Mouse (Mus musculus): ENCODE data around the gene Zc3h7b.

Zc3h7b gene

DNA sequence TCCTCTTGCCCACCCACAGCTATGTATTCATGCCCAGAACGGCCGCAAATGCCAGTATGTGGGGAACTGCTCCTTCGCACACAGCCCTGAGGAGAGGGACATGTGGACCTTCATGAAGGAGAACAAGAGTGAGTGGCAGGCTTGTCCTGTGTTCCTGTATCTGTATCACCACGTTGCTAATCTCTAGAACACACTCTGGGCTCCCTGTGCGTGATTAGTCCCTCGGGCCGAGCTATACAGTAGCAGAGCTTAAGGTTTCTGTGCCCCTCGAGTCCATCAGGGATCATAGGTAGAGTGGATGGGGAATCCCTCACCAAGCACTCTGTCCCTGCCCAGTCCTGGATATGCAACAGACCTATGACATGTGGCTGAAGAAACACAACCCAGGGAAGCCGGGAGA lies 47.6 kb downstream of the Zc3h7b start:
- DNase-seq (ENCODE audit: low spot score in 2 of 2), result no peak

DNA sequence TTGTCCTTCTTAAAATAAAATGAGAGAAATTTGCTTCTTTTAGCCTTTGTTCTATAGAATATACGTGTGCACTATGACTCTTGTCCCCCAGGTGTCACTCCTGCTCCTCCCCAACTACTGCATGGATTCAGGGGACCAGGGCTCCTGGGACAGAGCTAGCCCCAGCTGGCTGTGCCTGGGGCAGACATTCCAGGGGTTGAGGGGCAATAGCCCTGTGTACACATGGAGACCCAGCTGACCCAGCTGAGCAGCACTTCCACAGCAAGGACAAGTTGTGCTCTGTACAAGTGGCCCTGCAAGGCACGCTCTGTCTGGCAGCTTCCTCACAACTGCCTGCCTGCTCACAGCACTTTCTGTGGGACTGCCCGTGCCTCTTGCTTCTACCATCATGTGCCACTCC lies 51.4 kb downstream of the Zc3h7b start:
- DNase-seq (ENCODE audit: low spot score in 2 of 2), result no peak

DNA sequence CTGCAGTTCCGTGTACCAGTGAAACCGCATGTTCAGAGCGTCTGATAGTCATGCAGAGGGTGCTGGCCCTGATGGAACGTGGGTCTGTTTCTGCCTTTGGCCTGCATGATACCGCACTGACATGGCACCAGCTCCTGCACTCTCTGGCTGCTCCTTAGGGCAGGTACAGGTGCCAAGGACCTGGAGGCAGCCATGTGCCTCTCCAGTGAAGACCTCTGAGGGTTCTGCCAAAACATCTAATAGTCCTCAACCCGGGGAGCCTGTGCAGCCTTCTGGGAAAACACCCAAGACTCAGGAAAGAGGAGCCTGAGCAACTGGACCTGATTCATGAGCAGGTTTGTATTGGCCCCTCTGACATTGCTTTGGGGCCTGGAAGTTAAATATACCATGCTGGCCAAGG lies 53.0 kb downstream of the Zc3h7b start:
- no peak for DNase-seq (ENCODE audit: low spot score in 2 of 2)

DNA sequence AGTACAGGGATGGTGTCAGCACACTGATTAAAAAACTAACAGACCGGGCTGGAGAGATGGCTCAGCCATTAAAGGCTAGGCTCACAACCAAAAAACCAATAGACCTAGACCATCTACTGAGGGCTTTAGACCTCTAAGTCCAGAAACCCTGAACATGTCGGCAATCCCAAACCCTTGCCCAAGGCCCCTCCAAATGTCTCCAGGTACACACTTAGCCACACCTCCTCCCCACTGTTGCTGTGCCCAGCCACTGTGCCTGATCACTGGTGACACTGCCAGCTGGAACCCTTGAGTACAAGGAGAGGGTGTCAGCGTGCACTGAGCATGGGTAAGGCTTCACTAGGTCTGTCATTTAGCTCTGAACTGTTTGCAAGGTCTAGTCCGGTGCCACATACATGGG lies 53.6 kb downstream of the Zc3h7b start:
- DNase-seq (ENCODE audit: low spot score in 2 of 2), result no peak

DNA sequence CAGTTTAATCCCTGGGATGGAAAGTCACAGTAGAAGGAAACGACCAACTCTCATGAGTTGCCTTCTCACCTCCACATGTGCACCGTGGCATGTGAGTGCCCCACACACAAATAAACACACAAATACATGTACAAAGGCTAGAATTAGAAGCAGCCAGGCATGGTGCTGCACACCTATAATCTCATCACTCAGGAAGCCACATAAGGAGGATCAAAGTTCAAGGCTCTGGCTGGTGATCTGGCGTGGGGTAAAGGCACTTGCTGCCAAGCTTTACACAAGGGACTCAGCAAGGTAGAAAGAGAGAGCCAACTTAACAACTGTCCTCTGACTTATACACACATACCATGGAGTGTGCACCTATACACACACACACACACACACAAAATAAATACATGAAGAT lies 55.5 kb downstream of the Zc3h7b start:
- DNase-seq (ENCODE audit: low spot score in 2 of 2), result no peak

DNA sequence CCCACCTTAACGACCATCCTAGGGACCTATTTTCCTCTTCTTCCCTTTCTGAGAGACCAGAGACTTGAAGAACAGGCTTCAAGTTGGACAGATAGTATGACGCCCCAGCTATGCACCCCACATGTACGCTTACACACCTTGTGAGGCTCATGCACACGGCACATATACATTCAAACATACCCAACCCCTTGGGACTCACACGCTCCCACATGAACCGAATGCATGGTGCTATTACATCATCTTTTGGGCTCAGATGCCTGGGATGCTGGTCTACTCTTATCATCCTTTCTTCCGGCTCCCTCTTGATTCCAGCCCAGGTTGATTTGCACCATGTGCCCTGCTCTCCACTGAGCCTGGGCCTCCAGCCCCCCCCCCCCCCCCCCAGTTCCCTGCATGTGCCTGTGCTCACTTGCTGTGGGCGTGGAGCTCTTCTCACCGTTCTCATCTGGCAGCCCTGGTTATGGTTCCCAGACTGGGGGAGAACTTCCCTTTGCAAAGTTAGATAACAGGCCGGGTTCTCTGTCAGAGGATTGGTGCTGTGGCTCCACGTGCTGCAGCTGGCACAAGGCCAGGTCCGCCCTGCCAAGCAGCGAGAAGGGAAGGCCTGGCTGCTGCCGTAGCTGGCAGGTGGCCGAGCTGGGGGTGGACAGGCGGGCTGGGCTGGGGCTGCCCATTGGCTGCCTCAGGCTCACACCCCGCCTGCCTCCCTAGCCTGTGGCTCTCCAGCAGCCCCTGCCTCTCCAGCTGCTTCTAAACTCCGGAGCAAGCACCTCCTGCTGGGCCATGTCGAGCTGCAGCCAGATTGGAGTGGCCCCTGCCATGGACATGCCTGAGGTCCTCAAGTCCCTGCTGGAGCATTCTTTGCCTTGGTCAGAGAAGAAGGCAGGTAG lies 57.4 kb downstream of the Zc3h7b start, which contains the start of gene Tef:
TSS of gene Tef (plus strand) at position 421 of the 890 bp plus-strand sequence.
- DNase-seq (ENCODE audit: low spot score in 2 of 2), result peak; percentile 90 to 93

DNA sequence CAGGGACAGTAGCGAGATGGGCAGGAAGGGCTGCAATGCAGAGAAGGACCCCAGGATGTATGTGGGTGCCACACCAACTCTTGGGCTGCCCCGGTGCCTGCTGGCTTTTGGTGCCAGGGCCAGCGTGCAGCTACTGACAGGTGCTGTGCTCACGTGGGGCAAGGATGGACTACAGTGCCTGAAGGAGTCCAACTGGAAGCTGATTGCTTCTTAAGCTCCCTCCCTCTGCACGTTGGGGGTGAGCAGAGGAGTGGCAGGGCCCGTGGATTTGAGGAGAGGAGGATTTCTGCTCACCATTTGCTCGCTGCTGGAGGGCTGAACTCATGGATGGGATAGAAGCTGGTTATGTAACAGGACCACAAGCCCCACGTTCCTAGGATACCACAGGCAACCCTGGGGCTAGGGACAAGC lies 58.1 kb downstream of the Zc3h7b start:
- DNase-seq (ENCODE audit: low spot score in 2 of 2), result no peak

DNA sequence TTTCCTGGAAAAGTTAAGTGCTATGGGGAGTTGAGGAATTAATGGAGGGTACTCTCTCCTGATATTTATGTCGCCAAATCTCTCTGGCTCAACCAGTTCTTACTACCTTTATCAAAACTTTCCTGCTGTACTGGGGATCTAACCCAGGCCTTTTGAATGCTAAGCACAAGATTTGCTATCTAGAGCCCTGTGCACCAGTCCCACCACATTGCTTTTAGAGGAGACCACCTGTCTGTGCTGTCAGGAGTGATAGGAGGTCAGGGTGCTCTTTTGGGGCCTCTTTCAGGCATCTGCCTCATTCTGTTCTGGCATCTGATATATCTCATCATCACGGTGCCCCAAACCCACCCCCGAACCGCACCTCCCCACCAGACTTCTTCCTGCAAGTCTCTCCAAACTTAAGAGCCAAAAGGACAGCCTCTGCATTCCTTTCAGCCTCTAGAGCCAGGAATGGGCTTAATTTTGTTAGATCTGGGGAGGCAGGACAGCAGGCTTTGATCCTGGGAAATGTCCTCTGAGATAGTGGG lies 58.6 kb downstream of the Zc3h7b start:
- DNase-seq (ENCODE audit: low spot score in 2 of 2), result no peak

DNA sequence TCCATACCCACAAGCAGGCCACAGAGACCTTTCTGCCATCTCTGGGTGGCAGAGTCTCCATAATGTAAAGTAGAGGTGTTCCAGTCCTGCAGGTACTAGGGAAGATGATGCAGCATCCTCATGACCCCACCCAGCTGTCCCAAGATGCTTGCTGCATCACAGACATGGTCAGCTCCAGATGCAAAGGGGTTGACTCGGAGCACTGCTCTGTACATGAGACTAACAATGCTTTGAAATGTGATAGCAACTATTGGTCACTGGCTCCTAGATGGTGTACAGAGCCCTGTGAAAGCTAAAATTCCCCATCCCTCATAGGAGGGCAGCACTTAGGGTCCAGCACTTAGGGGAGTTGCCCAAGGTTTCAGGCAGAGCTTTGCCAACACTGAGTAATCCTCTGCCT lies 59.3 kb downstream of the Zc3h7b start:
- DNase-seq (ENCODE audit: low spot score in 2 of 2), result no peak

DNA sequence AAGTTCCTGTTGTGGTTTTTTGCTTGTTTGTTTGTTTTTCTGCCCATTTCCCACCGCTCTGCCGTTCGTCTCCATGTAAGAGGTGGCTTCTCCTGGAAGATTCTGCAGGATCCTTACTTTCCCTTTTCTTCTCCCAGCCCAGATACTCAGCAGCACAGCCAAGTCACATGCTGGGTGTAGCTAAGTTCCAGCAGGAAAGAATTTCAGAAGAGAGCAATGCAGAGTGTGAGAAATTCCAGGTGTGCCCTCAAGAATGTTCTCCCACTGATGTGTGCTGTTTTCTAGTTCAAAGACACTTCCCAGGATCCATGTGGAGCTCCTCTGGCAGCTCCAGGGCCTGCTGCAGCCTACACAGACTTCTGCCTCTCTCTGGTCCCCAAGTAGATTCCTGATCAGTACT lies 60.0 kb downstream of the Zc3h7b start:
- no peak for DNase-seq (ENCODE audit: low spot score in 2 of 2)

DNA sequence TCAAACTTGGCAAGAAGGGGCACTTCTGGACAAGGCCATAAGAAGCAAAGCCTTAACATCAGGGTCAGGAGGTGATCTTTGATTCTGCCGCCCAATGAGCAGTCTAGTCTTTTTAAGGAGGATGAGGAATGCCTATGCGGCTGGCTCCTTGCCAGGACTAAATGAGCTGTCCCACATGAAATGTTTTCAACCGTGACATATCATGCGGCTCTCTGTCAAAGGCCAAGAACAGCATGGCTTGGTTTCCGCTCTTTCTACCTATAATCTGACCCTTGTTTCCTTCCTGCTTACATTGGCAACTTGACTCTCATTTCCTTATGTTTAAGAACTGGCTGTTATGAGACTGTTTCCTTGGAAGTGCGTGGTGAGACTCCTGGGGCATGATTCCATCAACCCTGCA lies 60.8 kb downstream of the Zc3h7b start:
- no peak for DNase-seq (ENCODE audit: low spot score in 2 of 2)

DNA sequence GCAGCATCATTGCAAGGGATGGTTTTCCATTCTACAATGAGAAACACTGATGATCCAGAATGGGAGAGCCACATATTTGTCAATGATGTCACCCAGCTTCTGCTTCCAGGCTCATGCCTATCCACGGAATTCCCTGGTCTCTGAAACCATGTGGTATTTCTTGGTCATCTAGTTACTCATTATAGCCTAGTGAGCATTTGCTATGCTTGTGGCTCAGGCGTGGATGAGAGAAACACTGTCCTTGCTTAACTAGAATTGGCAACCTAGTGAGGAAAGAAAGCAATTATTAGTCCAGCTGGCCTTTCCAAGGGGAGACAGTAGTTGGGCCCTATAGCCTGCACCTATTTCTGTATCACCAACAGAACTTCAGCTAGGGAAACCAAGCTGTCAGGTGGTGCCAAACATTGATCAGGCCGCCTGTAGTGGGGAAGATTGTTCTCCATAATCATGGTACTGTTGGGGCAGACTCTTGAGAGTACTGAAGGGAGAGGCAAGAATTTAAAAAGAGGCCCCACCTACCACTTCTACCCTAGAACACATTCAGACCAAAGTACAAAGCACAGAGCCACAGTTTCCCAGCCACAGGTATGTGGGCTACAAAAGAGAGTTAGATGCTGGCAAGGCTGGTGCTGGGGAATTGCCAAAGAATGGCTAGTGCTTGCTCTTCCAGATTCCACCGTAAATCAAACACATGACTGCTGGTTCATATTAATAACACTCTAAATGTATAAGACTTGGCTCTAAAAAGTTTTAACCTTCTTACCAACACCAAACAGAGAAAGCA lies 62.0 kb downstream of the Zc3h7b start:
- no peak for DNase-seq (ENCODE audit: low spot score in 2 of 2)

DNA sequence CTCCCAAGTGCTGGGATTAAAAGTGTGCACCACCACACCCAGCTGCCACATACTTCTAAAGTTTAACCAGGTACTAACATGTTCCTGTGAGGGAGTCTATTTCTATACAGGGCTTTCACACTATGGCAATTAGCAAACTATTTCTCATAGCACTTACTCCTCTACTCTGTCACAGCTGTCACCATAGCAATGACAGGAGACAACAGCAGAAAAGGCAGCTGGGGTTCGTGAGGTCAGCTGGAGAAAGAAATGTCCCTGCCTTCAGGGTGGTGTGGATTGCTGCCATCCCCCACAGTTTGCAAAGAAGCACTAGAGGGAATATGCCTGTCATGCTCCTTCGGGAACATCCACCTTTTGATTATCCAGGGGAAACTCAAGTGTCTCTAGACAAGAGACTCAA lies 63.9 kb downstream of the Zc3h7b start:
- DNase-seq (ENCODE audit: low spot score in 2 of 2), result no peak

DNA sequence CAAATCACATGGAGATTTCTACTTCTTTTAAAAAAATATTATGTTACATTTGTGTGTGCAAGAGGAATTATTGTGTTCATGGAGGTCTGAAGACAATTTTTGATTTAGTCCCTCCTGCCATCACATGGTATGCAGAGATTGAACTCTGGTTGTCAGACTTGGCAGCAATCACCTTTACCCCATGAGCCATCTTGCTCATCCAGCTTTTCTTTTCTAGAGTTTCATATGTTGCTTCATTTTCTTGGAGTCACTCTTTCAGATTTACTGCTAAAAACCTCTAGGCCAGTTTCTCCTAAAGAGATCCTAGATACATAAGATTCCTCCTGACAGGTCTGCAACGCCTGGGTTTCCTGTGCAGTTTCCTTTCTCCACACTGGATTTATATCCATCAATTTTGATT lies 64.7 kb downstream of the Zc3h7b start:
- no peak for DNase-seq (ENCODE audit: low spot score in 2 of 2)

DNA sequence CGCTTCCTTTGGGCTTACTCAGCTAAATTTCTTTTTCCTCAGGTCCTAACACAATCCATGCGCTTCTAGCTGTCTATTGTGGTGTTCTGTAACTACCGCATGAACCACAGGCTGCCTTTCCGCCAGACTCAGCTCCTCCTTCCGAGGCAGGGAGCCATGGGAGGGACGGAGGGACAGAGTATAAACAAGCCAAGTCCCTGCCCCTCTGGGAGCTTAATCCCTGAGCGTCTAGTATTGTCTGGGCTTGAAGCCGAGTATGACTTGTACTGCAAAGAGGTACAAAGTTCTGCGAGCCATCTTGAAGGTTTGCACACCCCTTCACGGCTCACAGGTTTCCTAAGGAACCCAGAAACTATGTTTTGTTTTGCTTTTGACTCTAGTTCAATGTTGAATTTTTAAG lies 65.3 kb downstream of the Zc3h7b start:
- peak; percentile 45 to 58 for DNase-seq (ENCODE audit: low spot score in 2 of 2)

DNA sequence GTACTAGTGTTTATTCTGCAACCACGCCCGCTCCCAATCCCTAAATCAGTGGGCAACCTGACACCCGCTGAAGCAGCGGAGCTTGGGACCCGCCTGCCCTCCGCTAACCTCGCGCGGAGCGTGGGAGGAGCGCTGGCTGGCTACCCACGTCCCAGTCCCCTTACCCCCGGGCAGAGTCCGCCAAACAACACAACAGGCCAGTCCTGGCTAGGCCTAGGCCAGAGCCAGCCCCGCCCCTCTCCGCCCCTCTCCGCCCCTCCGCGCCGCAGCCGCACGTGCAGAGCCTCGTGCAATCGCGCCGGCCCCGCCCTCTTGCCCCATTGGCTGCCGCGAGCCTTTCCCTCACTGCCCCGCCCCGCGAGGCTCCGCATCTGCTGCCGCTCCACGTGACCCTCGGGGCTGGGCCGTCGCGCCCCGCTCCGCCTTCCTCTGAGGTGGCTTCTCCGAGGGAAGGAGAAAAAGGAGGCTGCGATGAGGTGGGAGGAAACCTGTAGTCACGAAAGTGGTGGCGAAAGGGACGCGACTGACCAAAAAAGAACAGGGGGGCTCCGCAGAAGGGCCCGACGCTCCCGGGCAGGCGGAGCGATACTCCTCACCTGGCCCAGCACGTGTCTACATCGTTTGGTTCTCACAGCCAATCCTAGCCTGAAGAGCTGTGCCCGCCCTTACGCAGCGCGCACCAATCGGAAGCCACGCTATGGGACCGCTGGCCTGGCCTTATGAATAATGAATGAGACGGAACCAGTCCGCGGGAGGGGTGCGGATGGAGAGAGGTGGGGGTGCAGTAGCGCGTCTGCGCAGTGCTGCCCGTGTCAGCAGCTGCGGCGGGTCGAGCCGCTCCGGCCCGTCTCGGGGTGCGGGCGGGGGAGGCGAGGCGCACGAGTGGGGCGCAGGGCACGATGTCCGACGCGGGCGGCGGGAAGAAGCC lies 66.1 kb downstream of the Zc3h7b start:
- peak; percentile 98 for DNase-seq (ENCODE audit: low spot score in 2 of 2)

DNA sequence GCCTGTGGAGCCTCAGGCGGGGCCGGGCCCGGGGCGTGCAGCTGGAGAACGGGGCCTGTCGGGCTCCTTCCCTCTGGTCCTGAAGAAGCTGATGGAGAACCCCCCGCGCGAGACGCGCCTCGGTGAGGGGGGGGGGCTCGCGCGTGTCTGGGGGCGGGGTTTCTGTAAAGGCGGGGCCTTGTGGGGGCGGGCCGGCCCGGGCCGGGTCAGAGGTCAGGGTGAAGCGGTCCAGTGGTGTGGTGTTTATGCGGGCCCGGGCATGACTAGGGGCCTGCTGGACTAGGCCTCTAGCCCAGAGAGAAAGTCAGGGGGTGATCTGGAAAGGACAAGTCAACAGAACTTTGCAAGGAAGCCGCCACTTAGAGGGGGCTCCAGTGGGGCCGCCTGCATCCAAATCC lies 66.7 kb downstream of the Zc3h7b start:
- no peak for DNase-seq (ENCODE audit: low spot score in 2 of 2)

DNA sequence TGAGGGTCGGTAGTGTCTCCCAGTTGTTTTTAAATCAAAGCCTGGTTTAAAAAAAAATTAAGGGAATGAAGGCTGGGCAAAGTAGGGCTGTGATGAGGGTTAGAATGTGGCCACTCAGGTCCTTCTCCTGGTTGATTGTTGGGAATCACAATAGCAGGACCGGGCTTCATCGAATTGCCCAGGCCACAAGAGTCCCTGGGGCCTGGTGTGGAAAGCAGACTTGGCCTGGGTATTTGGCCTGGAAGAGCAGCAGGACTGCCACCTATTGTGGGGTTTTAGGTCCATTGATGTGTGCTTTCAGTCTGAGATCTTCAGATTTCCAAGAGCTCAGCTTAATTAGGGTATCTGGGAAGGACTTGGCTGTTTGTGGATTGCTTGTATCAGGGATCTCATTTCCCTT lies 67.4 kb downstream of the Zc3h7b start:
- no peak for DNase-seq (ENCODE audit: low spot score in 2 of 2)

DNA sequence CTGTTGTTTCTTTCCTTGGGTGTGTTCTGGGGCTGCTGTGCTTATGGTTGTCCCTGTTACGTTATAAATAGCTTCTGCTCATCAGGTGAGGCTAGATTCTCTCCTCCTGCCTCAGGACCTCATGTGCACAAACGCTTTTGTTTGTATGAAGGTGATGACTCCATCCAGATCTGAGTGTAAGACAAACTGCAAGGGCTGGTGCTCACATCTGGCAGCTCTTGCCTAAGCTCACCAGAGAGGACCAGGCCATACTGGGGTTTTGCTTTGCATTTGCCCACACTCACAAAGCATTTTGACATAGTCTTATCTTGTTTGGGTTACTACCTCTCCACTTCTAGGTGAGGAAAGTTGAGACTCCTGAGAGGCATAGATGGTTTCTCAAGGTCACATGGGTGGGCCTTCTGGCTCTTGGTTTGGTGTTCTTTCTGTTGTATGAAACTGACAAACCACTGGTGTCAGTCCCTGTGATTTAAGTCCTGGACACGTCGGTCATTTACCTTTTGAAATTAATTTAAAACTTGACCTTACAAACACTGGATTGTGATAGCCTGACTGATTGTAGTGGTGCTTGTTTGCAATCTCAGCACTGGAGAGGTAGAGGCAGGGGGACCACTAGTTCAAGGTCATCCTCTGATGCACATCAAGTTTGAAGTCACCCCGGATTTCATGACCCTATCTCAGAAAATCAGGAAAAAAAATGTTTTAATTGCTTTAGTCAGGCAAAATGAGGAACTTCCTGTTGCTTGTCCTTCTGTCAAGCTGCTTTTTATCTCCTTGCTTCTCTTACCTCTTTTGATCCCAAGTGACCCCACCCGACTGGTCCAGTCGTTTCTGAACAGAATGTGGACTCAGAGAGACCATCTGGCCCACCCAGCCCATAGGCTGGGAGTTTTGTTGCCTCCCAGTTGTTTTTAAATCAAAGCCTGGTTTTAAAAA lies 68.1 kb downstream of the Zc3h7b start:
- no peak for DNase-seq (ENCODE audit: low spot score in 2 of 2)

DNA sequence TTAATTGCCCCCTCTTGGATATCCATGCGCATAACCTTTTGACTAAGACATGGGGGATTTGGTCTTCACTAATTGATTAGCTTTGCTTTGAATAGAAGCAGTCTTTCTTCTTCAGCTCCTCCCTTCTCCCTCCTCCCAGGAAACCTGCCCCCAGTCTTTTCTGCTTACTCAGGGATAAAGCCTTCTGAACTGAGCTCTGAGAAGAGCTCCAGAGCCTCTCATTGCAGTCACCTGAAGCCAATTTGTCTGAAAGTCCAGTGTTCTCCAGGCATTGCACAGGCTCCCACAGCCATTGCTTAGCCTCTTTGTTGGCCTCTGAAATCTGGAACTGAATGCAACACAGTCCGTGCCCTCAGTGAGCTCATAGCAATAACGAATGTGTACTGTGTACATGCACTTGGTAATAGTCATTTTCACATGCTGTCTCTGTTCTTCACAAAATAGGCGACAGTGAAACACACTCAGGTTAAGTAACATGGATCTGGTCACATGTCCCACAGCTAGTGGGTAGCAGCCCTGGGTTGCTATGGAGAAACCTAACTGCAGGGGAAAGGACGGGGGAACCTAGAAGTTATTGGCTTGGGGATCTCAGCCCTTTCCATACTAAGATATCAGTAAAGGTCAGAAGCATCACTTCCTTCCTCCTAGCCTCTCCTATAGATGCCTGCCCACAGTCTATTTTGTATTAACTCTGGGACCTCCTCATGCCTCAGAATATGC lies 69.3 kb downstream of the Zc3h7b start:
- no peak for DNase-seq (ENCODE audit: low spot score in 2 of 2)

Data from spleen, postnatal 36 days (tissue).